Mouse (Mus musculus) heart, adult 2 months (tissue): ENCODE measurements around the gene Pkdcc. TPM values are rescaled to one million over a fixed set of nuclear protein-coding genes. Genes with fewer than 3 reads are reported as not detected.
A peak's percentile ranks its signal among the peaks of the same experiment; 100 is the strongest.

Experiments used
- DNase-seq, 2 experiments: peaks; one replicate each; pipeline ENCODE4 v3.0.0; 2021
- H3K27ac ChIP-seq: fragments of 200-600 bp; 2 replicates; pipeline ENCODE4 v1.8.1; 2022
- H3K27me3 ChIP-seq: fragments of 200-500 bp; 2 replicates; pipeline ENCODE4 v1.6.1; 2012; ENCODE audit warnings: mild to moderate bottlenecking, low read length, inconsistent platforms, mixed read lengths; ENCODE audit not compliant: control insufficient read depth, insufficient read depth
- H3K36me3 ChIP-seq: fragments of 200-500 bp; 2 replicates; pipeline ENCODE4 v1.6.1; 2012; ENCODE audit warnings: low read length, inconsistent platforms; ENCODE audit not compliant: control insufficient read depth, insufficient read depth
- H3K4me1 ChIP-seq: fragments of 200-500 bp; 2 replicates; pipeline ENCODE4 v1.6.1; 2011; ENCODE audit warnings: low read length; ENCODE audit not compliant: control insufficient read depth, insufficient read depth
- H3K4me3 ChIP-seq: fragments of 200-600 bp; 2 replicates; pipeline ENCODE4 v1.8.1; 2022
- H3K79me2 ChIP-seq: fragments of 200-500 bp; replicated peaks from 2 replicates; pipeline ENCODE4 v1.6.1; 2012; ENCODE audit warnings: mild to moderate bottlenecking, inconsistent platforms, low read length, moderate library complexity, mixed read lengths; ENCODE audit not compliant: control insufficient read depth, insufficient read depth
- H3K9ac ChIP-seq: fragments of 200-500 bp; 2 replicates; pipeline ENCODE4 v1.6.1; 2012; ENCODE audit warnings: low read depth, mild to moderate bottlenecking, control low read depth, inconsistent platforms, low read length, mixed read lengths
- CTCF ChIP-seq: fragments of 200-600 bp; IDR thresholded peaks from 2 replicates; pipeline ENCODE4 v1.8.1; 2022; ENCODE audit warnings: antibody characterized with exemption, mild to moderate bottlenecking, moderate library complexity
- EP300 ChIP-seq: fragments of 200-500 bp; IDR thresholded peaks from 2 replicates; pipeline ENCODE4 v1.6.1; 2011; ENCODE audit warnings: low read depth, low read length, control low read depth; ENCODE audit not compliant: insufficient read depth
- POLR2A ChIP-seq: fragments of 200-500 bp; IDR thresholded peaks from 2 replicates; pipeline ENCODE4 v1.6.1; 2011; ENCODE audit warnings: mild to moderate bottlenecking, low read depth, low read length, control low read depth; ENCODE audit not compliant: insufficient read depth
- WGBS: fragments of 180-500 bp; shearing (Covaris S2); methylation state at CpG from one replicate; pipeline ENCODE4 v1.1.7; 2018; 5-methylcytosine and 5-hydroxymethylcytosine counted together
- intact Hi-C: fragments of 180-260 bp; cut with DNase I; formaldehyde crosslinking; loops from one replicate; pipeline ENCODE4 v1.15.1; 2025
- polyA plus RNA-seq: library from polyadenylated mRNA; depleted of rRNA; stranded (reverse); fragments of >200 nt; gene quantifications from 2 replicates; pipeline ENCODE4 v1.2.3, GENCODE M21; 2012
- total RNA-seq, 2 experiments: library from RNA; stranded (reverse); gene quantifications; 2 replicates each; pipeline ENCODE4 v1.2.3; 2021

Pkdcc gene
- total and polyA plus RNA-seq, 3 experiments: 45.5 to 63.0 (median 45.7) TPM

- no peak overlapping the region for H3K9ac ChIP-seq
- no peak for DNase-seq
- no peak overlapping the region for H3K4me3 ChIP-seq
- TF ChIP-seq POLR2A: no peak
- TF ChIP-seq EP300: no peak
- no peak for TF ChIP-seq CTCF
- no peak overlapping the region for H3K27ac ChIP-seq
- WGBS: 64% methylated on average over 7 of the region's 7 CpGs
- no peaks in the 10 kb centered on the region for H3K4me1 ChIP-seq
- no peaks in the 10 kb centered on the region for H3K79me2 ChIP-seq
- H3K36me3 ChIP-seq: no peaks in the 10 kb centered on the region
- H3K27me3 ChIP-seq: no peaks in the 10 kb centered on the region
- intact Hi-C loops: no loop called here
Observed at GRCm38 (mm10) chr17:83181086-83181485, 34.0 kb upstream of the Pkdcc start.

DNA sequence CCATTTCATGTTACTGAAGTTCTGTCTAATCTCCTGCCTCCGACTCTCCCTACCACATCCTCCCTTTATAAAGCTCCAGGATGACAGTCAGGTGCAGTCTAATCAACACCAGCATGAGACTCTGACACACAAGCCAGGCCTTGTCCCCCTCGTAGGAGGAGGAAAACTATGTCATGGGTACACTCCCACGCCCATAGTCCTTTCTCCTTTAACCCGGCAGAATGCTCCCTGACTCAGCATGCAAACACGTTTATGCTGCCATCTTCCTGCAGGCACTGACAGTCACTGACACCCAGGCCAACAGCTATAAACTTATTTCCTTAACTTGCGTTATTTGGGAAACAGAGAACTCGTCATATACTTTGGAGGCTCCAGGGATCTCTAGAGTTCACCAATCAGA lies 33.5 kb upstream of the Pkdcc start:
- H3K36me3 ChIP-seq: no peaks in the 10 kb centered on the region
- no peak overlapping the region for H3K27ac ChIP-seq
- no peaks in the 10 kb centered on the region for H3K4me1 ChIP-seq
- TF ChIP-seq POLR2A (no peak), CTCF (no peak), EP300 (no peak)
- no peaks in the 10 kb centered on the region for H3K27me3 ChIP-seq
- intact Hi-C loops: no loop called here
- no peak overlapping the region for H3K9ac ChIP-seq
- no peak overlapping the region for H3K4me3 ChIP-seq
- DNase-seq: no peak
- H3K79me2 ChIP-seq: no peaks in the 10 kb centered on the region
- WGBS: 54% methylated on average over 7 of the region's 7 CpGs

- Histone ChIP-seq H3K79me2 (no peaks in the 10 kb centered on the region), H3K9ac (no peak overlapping the region), H3K27ac (no peak overlapping the region), H3K27me3 (no peaks in the 10 kb centered on the region), H3K36me3 (no peaks in the 10 kb centered on the region), H3K4me3 (no peak overlapping the region), H3K4me1 (no peaks in the 10 kb centered on the region)
- WGBS: 92% methylated on average over 8 of the region's 8 CpGs
- intact Hi-C loops: no loop called here
- no peak for DNase-seq
- TF ChIP-seq EP300 (no peak), CTCF (no peak), POLR2A (no peak)
Observed at GRCm38 (mm10) chr17:83182061-83182664, 32.9 kb upstream of the Pkdcc start.

DNA sequence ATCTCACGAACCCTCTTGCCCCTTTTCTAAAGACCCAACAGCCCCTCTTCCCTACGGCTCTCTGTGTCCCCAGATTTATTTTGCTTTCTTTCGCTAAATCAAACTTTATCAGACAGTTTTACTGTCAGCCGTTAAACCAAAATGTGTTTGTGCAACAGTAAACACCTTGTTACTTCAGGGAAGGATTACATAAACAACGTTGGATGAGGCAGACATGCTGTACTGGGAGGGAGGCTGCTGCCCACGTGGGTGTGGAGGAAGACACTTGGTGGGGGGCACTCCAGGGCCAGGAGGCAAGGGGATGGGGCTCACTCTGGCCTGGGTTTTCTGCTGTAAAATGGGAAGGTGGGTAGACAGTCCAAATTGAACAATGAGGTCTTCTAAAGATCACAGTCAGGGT lies 32.3 kb upstream of the Pkdcc start:
- Histone ChIP-seq H3K27ac (no peak overlapping the region), H3K9ac (no peak overlapping the region), H3K4me1 (no peaks in the 10 kb centered on the region), H3K36me3 (no peaks in the 10 kb centered on the region), H3K4me3 (no peak overlapping the region), H3K79me2 (no peaks in the 10 kb centered on the region), H3K27me3 (no peaks in the 10 kb centered on the region)
- WGBS: 80% methylated on average over 6 of the region's 6 CpGs
- DNase-seq: no peak
- intact Hi-C loops: no loop called here
- TF ChIP-seq POLR2A: no peak
- TF ChIP-seq EP300: no peak
- TF ChIP-seq CTCF: no peak

GRCm38 (mm10) chr17:83187751-83188565 lies 27.1 kb upstream of the Pkdcc start:
- Histone ChIP-seq H3K27me3 (no peaks in the 10 kb centered on the region), H3K9ac (no peak overlapping the region), H3K79me2 (no peaks in the 10 kb centered on the region), H3K4me1 (no peaks in the 10 kb centered on the region), H3K36me3 (no peaks in the 10 kb centered on the region), H3K4me3 (no peak overlapping the region; the same call in 1 of the 2 replicates), H3K27ac (peak overlapping the region; percentile 64)
- TF ChIP-seq CTCF (no peak), EP300 (no peak), POLR2A (no peak)
- 48% methylated on average over 11 of the region's 11 CpGs for whole genome bisulfite sequencing
- peak in 1 of 2 experiments; percentile 33 for DNase-seq
- intact Hi-C loops: no loop called here

- no peak overlapping the region for H3K4me3 ChIP-seq
- no peak for DNase-seq
- TF ChIP-seq POLR2A (no peak), CTCF (no peak), EP300 (no peak)
- H3K79me2 ChIP-seq: no peaks in the 10 kb centered on the region
- WGBS: 65% methylated on average over 9 of the region's 9 CpGs
- no peaks in the 10 kb centered on the region for H3K27me3 ChIP-seq
- intact Hi-C loops: no loop called here
- no peak overlapping the region for H3K27ac ChIP-seq
- H3K4me1 ChIP-seq: no peaks in the 10 kb centered on the region
- no peak overlapping the region for H3K9ac ChIP-seq
- no peaks in the 10 kb centered on the region for H3K36me3 ChIP-seq
Observed at GRCm38 (mm10) chr17:83190810-83191209, 24.3 kb upstream of the Pkdcc start.
